Mouse (Mus musculus) brain, adult 2 months (tissue): ENCODE measurements at regions not wholly inside any gene's neighbourhood (a gene's known extent, or its start where the extent isn't known, plus 50 kb on each side); places are given as distances from the start of the nearest gene placed in this dataset.

ENCODE experiments used
- DNase-seq: peaks from one replicate; pipeline ENCODE4 v3.0.0; 2011; ENCODE audit warnings: low read depth, low spot score

GRCm38 (mm10) chr2:50003866-50004265 lies 62.4 kb upstream of the Lypd6 start:
- no peak for DNase-seq

GRCm38 (mm10) chr2:50004674-50005527 lies 61.3 kb upstream of the Lypd6 start:
- no peak for DNase-seq

DNA sequence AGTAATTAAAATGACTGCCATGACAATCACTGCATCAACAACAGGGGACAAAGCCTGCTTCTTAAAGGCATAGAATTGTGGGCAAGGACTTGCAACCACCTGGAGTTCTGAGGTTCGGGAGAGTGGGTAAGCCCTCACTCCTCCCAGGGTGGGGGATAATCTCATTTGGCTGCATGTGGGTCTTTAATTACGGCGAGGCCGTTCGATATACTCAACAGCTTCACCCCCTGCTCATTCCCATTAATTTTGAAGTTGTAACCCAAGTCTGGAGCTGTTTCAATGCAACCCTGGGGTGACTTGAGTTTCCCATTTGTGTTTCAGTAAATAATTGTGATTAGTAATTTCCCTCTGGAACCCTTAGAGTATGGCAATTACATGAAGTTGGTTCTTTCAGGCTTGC lies 57.9 kb upstream of the Lypd6 start:
- DNase-seq, result no peak

DNA sequence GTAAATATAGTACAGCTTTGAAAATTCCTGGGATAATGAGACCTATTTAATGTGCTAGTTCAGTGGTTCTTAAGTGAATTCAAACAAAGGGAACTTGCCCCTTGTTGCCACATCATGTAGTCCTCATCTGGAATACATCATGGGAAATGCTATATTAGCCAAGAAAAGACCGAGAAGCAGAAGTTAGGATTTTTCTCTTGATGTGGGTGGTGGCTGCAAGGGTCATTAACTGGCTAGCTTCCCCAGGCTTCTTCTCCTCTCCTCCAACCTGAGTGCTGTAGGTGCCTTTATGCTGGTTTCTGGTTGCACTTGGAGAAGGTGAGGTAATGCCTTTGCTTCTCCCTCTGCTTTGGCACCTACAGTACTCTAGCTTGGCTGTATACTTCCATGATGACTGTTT lies 55.8 kb upstream of the Lypd6 start:
- DNase-seq, result no peak

- DNase-seq, result no peak
Observed at GRCm38 (mm10) chr2:50012303-50012702, 53.9 kb upstream of the Lypd6 start.

GRCm38 (mm10) chr2:50013248-50013647 lies 53.0 kb upstream of the Lypd6 start:
- DNase-seq, result peak; percentile 86

DNA sequence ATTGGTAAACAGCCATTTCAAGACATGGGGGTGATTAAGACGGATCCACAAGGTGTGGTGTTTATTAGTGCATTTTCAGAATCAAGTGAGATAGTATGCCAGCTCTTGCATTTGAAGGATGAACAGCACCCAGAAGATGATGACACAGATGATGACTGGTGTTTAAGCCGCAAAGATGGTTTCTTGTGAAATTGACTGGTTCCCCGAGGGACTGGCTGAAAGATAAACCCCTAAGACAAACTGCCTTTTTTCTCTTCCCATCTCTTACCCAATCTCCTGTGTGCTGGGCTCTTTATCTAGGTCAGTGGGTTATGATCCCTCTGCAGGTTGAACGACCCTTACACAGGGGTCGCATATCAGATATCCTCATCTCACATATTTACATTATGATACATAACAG lies 52.3 kb upstream of the Lypd6 start:
- DNase-seq, result no peak

DNA sequence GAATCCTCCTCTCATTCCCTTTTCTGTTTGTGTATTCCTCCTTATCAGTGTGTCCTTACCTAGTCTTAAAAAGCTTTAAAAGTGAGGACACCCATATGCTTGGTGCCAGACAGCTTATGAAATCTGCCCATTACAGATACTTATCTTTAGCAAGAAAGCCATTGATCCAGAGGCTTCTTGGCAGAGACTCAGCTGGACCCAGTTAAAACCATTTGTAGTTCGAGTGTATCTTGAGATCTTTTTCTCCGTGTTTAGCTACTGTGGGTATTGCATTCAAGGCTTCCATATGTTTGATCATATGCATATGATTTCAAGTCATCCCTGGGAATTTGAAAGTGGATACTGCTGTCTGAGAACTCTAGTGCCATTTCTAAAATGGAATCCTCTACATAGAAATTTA lies 51.5 kb upstream of the Lypd6 start:
- DNase-seq, result peak; percentile 70
